Mouse (Mus musculus) adrenal gland, postnatal 4 days (tissue): ENCODE measurements around the gene Kcnh2. TPM values are rescaled to one million over a fixed set of nuclear protein-coding genes. Genes with fewer than 3 reads are reported as not detected.
A peak's percentile ranks its signal among the peaks of the same experiment; 100 is the strongest.

Experiments used
- DNase-seq, 2 experiments: peaks; one replicate each; pipeline ENCODE4 v3.0.0; 2021 to 2022; ENCODE audit warnings: low spot score in 2 of 2, mixed read lengths in 2 of 2
- total RNA-seq, 2 experiments: library from RNA; stranded (reverse); gene quantifications; 2 replicates each; pipeline ENCODE4 v1.2.3; 2021

The Kcnh2 gene
- total RNA-seq, 2 experiments from 2014 or later: 38.6 to 42.4 TPM

DNA sequence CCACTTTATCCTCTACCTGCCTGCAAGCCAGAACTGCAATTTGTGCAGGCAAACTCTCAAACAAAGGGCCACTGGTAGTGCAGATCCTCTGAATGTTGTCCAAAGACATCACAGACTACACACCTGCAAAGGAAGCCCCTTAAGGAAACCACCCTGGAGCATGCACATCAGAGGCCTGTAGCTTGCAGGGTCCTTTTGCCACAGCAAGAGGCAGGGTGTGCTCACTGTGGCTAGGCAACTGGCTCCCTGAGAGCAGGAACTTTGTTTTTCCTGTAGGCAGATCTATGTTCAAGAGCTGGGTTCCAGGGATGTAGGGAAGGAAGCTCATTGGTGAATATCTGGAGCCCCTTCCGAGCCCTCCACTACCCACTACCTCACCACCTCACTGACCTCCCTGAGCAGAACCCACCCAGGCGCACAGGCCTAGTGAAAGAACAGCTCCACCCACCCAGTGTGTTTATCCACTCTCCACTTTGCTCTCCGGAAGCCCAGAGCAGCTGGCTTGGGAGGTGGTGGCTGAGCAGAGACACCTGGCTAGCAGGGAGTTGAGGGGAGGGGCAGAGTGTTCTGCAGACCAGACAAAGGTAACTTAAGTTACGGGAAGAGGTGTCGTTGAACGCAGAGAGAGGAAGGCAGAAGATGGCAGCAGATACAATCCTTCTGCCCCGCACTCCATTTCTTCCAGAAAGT, 4.1 kb downstream of the Kcnh2 start:
- DNase-seq: no peak

GRCm38 (mm10) chr5:24346313-24346712, 5.1 kb downstream of the Kcnh2 start:
- DNase-seq: no peak

DNA sequence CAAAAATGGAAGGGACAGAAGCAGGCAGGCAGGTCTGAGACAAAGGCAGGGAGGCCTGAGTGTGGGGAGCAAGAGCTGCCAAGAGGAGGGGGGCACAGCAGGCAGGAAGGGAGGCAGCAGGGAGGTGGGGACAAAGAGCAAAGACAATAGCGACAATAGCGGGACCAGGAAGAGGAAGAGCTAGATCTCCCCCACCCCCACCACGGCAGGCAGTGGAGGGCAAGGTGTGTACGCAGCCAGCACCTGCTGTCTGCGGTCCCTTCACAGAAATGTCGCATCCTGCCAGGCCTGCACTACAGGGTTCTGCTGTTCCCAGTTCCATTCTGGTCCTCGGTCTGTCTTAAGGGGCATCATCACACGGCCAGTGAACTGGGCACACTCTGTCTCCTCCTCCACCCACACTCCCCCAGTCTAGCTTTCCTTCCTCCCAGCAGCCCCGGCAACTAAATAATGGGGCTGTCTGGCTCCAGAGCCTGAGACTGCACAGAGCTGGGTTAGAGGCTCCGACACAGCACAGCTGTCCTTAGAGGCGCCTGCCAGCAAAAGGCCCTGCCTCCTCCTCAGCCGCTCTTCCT, 6.8 kb downstream of the Kcnh2 start:
- DNase-seq: no peak

DNA sequence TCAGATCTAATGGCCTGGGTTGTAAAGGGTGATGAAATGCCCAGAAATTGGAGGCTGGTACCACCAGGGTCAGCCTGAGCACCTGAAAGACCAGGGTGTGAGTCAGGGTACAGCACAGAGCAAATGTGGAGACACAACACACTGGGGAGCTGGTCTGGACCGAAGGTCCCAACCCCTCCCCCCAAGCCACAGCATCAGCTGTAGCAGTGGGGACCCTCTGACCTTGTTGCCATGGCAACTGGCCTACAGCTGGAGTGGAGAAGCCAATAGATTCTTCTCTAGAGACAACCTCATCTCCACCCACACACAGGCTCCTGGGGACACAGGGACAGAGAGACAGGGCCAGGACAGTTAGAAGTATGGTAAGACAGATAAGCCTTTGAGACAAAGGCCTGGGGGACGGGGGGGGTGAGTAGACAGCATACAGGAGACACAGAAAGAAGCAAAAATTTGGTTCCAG, 7.4 kb downstream of the Kcnh2 start:
- no peak for DNase-seq

DNA sequence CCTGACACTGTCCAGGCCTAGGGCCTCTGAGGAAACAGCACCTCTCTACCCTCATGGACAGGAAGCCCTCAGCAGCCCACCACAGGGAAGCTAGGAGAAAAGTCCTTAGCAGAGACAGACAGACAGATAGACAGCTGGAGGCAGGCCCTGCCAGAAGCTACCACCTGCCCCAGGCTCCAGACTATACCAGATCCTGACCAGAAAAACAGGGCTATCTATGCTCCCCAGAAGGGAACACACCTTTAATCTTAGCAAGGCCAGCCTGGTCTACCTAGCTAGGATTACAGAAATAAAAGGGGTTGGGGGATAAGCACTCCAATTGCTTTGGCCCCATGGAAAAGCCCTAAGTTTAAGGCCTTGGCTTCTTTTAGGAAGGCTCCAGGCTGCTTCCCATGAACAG, 8.0 kb downstream of the Kcnh2 start:
- DNase-seq: no peak

GRCm38 (mm10) chr5:24342966-24343365, 8.4 kb downstream of the Kcnh2 start:
- no peak for DNase-seq

DNA sequence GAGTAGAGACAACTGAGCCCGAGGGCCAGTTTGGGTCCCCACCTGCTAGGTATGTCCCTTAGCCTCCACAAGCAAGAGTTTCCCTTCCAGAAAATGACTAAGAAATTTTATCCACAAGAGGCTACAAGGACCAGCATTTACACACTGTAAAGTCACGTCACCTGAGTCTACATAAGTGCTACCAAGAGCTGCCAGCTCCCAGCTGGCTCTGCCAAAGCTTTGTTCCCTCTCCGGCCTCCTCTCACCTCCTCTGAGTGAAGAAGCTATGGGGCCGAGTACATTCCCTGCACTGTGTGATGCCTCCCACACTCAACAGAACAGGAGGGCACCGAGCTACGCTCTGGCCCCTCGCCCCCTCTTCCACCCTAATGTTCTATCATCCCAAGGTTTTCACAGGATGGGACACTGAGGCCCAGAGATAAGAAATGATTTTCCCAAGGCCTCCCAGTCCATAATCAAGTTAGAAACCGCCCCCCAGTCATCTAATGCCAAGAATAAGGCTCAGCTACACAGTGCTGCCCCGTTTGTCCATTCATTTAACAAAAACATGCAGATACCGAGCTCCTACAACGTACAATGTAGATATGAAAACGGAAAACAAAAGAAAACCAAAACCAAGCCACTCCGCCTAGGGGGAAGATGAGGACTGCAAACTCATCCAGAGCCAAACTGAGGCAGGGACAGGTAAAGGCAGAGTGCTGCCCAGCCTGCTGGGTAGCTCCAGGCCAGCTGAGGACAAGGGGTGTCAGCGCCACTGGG, 9.0 kb downstream of the Kcnh2 start:
- no peak for DNase-seq

DNA sequence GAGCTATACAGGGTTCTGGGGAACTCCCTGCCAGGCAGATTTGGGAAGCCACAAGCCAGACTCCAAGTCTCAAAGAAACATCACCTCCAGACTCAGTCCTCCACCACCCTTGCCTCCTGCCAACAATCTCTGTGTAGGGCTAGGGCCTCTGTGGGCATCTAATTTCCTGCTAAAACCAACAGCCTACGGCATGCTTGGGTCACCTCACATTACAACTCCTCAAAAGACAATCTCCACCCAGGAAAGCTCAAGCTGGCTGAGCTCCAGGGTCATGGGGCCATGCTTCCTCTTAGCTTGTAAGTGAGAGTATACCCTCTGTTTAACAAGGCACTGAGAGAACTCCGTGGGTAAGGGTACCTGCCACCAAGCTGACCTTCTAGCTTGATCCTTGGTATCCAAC, 13.6 kb downstream of the Kcnh2 start:
- no peak for DNase-seq

GRCm38 (mm10) chr5:24337366-24337765, 14.0 kb downstream of the Kcnh2 start:
- DNase-seq: no peak

- no peak for DNase-seq
These were observed 15.4 kb downstream of the Kcnh2 start for GRCm38 (mm10) chr5:24335888-24336511.

- DNase-seq: no peak
These were observed 16.7 kb downstream of the Kcnh2 start for GRCm38 (mm10) chr5:24334749-24335148.

GRCm38 (mm10) chr5:24332401-24332800, 19.0 kb downstream of the Kcnh2 start:
- no peak for DNase-seq

DNA sequence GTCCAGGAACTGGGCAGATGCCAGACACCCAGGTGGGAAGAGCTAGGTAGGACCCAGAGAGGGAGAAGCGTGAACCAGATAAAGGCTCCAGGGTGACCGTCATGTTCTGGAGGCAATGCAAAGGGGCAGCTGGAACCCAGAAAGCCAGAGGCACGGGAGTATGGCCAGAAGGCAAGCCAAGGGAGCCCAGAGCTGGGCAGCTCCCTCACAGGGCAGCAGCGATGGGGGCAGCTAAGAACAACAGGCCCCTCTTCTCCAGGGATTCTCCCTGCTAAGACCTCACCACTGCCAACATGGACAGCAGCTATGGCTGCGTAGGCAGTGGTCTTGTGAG, 21.5 kb downstream of the Kcnh2 start:
- no peak for DNase-seq

DNA sequence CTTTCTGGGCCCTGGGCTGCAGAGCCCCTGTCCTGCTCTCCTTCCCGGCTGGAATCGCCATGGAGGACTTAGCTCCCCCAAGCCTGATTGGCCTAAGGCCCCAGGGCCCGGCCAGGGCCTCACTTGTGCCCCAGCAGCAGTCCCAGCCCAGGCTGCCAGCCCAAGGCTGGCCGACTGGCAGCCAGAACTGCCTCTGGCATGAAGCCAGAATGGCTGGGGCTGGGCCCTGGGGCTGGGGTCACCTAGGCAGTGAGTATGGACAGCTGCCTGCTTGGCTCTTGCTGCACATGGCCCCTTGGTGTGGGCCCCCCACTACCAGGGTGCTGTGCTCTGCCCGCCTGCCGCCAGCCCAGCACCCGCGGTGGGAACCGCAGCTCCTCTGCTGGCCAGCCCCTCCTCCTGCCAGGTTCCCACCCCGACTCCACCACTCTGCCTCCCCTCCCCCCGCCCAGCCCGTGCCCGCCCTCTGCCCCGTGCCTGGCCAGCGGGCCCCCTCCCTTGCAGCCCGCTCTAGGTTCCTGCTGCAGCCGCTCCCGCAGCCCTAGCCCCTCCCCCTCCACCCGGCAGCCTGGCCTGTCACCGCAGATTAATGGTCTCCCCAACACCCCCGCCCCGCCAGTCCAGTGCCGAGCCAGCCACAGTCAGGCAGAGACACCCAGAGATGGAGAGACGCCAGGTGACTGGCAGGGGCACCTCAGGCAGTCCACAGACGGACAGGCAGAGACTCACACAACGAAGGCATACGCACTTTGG, 22.0 kb downstream of the Kcnh2 start:
- peak in 1 of 2 experiments; percentile 59 for DNase-seq

DNA sequence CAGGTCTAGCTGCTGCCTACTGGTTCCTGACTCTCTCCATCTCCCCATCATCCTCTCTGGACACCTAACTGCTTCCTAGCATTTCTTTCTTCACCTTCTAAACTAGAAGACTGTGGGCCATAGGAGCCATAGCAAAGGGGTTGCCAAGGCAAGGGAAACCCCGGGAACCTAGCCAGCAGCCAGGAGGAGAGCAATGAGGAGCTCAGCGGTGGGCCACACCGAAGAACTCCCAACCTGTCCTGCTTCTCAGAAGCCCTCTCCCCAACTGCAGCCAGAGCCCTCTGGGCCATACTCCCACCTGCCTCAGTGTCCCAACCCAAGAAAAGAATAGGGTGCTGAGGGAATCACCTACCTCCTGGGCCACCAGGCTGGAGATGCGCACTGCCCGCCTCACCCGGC, 22.6 kb downstream of the Kcnh2 start:
- no peak for DNase-seq

- no peak for DNase-seq
These were observed 24.5 kb downstream of the Kcnh2 start for GRCm38 (mm10) chr5:24326842-24327417.

GRCm38 (mm10) chr5:24326166-24326841, 25.1 kb downstream of the Kcnh2 start:
- DNase-seq: no peak

DNA sequence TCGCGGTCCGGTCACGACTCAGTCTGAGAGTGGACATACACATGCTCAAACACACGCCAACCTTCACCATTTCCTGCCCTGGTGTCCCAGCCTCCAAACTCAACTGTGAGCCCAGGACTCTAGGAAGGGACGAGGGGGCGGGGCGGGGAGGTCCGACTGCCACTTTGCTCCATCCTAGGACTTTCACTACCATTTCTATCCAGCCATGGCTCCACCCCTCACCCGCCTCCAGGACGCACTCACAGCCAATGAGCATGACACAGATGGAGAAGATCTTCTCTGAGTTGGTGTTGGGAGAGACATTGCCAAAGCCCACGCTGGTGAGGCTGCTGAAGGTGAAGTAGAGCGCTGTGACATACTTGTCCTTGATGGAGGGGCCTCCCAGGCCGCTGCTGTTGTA, 26.2 kb downstream of the Kcnh2 start:
- no peak for DNase-seq

DNA sequence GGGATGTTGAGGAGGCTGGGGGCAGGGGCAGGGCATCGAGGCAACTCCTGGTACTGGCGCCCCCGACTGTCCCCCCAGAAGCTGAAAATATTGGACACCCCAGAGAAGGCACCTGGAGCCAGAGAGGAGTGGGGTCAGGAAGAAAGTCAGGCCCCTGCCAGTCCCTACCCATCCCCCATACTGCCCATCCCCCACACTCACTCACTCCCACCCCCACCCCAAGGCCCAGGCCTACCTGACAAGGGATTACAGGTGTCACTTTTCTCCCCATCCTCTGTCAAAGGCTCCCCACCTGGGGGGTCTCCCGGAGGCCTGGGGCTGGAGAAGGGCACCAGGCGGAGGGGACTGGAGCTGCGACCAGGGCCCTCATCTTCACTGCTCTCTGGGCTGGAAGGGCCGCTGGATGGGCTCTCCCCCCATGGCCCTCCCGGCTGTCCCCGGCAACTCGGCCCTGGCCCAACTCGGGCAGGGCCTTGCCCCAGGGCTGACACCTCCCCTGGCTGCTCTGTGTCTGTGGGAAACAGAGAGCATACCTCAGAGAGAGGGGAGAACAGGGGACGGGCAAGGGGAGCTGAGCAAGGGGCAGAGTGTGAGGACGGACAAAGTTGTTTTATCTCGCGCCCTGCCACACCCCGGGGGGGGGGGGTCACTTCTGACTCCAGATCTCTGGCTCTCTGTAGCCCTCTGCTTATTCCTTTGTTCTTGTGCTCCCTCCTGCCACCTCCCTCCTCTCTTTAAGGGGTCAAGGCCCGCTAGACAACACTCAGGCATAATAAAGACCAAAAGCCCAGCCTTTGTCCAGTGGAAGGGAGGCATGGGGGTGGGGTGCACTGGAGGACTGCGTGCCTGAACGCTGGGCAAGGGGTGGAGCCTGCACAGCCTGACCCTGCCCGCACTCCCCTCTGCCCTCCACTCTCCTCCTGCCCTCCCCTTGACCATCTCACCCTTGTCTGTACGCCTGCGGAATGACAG, 29.4 kb downstream of the Kcnh2 start:
- no peak for DNase-seq
